Mouse (Mus musculus) ES-Bruce4 (cell line): ENCODE results near the gene Pdzrn3.

ENCODE experiments used
- CTCF ChIP-seq: IDR thresholded peaks from one replicate; pipeline ENCODE4 v1.8.1; 2011; ENCODE audit warnings: low read depth, low read length
- EP300 ChIP-seq: IDR thresholded peaks from 2 replicates; pipeline ENCODE4 v1.6.1; 2011; ENCODE audit warnings: low read depth, low read length; ENCODE audit not compliant: insufficient read depth
- POLR2A ChIP-seq: IDR thresholded peaks from one replicate; pipeline ENCODE4 v1.8.1; 2011; ENCODE audit warnings: low read length; ENCODE audit not compliant: insufficient read depth

- TF ChIP-seq CTCF (no peak), POLR2A (no peak), EP300 (no peak)
These were observed 166.3 kb downstream of the Pdzrn3 start for GRCm38 (mm10) chr6:101211361-101211841.
